Mouse (Mus musculus): ENCODE results near the gene Hoxd4.
A peak's percentile ranks its signal among the peaks of the same experiment; 100 is the strongest.

Hoxd4 gene

GRCm38 (mm10) chr2:74679596-74679971, 32.1 kb upstream of the Hoxd4 start:
- no peak for DNase-seq (ENCODE audit: low read depth)

DNA sequence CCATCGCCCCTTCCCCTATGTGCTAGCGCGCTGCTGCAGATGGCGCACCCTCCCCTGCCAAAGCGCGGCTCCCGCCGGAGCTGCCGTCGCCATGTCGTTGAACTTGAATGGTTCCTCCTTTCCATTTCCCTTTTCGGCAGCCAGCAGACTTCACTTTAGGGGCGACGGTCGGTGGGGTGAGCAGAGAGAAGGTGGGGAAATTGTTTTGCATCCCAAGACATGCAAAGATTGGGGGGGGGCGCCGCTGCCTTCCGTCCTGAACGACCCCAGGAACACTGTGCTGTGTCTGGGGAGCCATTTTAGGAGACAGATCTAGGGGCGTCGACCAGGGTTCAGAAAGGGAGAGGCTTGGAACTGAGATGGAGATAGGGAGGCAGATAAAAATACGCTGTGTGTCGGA, 31.7 kb upstream of the Hoxd4 start:
- no peak for DNase-seq (ENCODE audit: low read depth)

- DNase-seq (ENCODE audit: low read depth) = no peak
Observed at GRCm38 (mm10) chr2:74680561-74681398, 30.9 kb upstream of the Hoxd4 start.

- no peak for DNase-seq (ENCODE audit: low read depth)
Observed at GRCm38 (mm10) chr2:74681594-74682531, 29.9 kb upstream of the Hoxd4 start.

- no peak for DNase-seq (ENCODE audit: low read depth)
Observed at GRCm38 (mm10) chr2:74682796-74683195, 28.9 kb upstream of the Hoxd4 start.

DNA sequence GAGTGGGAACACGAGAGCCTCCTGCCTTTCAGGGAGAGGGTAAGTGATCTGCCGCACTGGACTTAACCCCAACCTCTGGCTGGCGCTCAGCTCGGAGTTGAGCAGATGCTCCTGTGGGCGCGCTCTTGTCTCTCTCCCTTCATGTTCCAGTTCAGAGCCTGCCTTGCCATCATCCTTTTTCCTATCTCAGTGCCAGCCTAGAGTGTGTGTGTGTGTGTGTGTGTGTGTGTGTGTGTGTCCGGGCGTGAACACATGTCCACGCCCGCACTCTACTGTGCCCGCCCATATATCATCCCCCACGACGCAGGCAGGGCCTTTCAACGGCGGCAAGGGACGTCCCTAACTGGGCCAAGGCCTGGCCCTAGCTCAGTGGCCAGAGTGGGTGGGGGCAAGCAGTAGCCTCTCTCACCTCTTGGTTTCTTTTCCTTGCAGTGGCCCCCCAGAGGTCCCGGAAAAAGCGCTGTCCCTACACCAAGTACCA, 28.2 kb upstream of the Hoxd4 start:
- no peak for DNase-seq (ENCODE audit: low read depth)

DNA sequence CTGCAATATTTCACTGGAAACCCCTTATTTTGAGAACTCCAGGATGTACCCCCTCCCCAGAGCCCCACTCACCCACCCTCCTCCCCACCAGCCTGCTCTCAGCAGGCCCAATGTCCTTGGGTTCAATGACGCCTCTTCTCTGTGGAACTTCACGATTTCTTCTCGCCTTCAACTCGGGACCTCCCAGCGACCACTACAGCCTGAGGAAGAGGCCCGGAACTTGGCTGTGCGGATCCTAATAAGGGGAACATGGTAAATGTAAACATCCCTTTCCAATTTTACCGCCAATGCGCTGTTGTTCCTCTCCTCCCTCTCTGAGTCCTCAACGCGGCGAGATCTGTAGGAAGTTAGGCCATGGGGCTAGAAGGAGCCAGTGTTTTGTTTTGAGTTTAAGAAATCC, 27.6 kb upstream of the Hoxd4 start:
- DNase-seq (ENCODE audit: low read depth) = no peak

GRCm38 (mm10) chr2:74685059-74685603, 26.6 kb upstream of the Hoxd4 start:
- no peak for DNase-seq (ENCODE audit: low read depth)

GRCm38 (mm10) chr2:74686301-74686987, 25.3 kb upstream of the Hoxd4 start:
- DNase-seq (ENCODE audit: low read depth) = peak; percentile 10

- no peak for DNase-seq (ENCODE audit: low read depth)
Observed at GRCm38 (mm10) chr2:74686988-74687697, 24.6 kb upstream of the Hoxd4 start.

DNA sequence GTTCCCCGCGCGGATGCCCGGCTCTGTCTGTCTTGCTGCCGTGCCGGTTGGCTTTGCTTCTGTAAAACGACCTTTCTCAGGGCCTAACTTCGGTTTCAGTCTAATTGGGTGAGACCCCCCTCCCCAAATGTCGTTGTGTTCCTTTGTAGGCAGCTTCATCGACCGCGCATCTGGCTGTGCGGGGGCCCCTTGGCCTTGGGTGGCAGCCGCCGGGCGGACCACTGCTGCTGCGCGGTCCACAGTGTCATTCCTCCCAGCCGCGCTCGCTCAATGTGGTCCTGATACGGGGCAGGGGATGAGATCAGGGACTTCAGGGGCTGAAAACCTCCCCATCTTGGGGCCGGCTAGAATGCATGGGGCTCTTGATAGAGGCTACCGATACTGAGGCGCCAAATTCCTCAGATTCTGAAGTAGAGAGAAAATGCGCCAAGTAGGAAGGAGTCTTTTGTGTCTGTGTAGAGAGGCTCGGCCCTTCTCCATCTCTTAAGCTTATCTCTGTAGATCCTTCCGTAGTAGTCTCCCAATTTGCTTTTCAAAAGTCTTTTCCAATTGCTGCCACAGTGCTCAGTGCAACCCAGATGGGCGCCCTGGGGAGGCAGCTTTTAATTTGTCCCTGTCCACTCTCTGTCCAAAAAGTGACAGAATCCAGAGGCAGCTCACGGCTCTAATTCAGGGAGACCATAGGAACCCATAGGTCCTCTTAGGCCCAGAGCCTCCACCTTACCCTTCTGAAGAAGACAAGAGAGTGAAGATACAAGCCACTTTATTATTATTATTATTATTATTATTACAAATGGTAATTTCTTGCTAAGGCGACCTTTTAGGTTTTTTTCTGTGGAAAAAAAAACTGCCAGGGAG, 23.8 kb upstream of the Hoxd4 start:
- DNase-seq (ENCODE audit: low read depth) = no peak

DNA sequence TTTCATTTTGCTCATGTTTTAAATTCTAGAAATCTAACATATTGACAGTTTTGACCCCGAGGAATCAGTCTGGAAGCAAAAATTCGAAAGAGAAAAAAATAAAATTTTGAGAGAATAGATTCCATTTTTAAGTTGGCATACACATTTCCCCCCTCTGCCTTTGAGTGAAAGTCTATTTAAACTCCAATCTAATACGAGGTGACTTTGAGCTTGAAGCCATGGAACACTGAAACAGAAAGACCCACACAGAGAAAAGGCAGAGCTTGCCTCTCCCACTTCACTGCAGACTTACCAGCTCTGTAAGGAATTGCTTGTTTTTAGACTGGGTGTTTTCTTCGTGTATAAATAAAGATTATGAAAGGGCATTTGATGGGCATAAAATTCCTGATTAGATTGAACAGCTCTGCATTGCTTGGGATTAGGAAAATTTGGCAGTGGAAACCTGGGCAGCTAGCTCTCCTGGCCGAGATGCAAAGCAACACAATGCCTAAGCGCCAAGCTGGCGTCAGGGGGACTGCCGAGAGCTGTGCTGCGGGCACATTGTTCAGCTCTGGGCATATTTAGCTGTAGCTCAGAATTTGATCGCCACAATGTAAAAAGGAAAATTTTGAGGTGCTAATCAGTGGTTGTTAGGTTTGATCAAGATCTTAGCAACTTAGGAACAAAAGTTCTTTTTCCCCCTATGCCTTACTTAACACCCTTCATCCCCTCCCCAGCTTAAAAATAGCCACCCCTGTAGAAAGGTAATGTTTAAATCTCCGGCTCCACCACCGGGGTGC, 22.7 kb upstream of the Hoxd4 start:
- no peak for DNase-seq (ENCODE audit: low read depth)

DNA sequence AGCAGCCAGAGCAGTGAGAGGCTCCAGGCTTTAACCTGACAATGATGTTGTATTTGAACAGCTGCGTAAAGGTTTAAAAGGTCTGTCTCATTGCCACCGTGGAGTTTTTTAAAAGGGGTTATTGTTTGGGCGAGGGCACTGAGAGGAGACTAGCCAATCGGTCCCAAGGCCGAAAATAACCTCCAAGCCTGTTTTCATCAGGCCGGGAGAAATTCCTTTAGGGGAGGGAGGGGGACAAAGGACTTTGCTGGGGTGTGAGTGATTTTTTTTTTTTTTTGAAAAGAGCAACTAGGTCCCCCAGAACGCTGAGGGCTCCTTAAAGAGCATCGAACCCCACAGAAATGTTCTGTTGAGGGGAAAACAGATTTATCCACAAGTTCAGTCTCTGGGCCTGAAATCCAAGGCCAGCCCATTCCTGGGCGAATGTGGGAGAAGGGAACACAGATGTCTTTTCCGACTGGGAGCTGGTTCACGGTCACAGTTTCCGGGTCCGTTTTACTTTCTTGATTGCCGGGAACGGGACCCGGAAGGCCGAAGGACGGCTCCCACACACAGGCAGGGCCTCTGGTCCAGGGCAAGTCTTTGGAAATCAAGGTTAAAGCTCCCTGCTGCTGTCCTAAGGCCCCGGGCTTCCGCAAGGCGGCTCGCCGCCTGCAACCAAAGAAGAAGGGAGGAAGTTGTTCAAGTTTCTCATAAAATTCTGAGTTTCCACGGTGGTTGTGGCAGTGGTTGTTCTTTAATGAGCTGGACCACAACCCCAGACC, 22.0 kb upstream of the Hoxd4 start:
- DNase-seq (ENCODE audit: low read depth) = no peak

DNA sequence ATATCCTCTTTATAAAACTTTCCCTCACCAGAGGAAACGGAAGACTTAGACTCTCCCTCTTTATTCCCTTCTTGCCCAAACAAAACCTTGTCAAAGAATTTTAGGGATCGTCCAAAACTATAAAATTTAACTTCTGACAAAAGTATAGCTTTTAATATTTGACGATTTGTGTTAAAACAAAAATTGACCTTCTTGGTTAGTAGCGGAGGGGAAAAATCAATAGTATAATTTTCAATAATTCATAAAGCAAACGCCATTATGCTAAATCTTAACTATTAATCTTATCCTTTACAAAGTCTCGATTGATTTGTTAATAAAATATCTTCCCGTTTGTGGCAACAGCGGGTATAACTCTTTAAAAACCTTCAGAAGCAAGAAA, 21.4 kb upstream of the Hoxd4 start:
- DNase-seq (ENCODE audit: low read depth) = no peak

DNA sequence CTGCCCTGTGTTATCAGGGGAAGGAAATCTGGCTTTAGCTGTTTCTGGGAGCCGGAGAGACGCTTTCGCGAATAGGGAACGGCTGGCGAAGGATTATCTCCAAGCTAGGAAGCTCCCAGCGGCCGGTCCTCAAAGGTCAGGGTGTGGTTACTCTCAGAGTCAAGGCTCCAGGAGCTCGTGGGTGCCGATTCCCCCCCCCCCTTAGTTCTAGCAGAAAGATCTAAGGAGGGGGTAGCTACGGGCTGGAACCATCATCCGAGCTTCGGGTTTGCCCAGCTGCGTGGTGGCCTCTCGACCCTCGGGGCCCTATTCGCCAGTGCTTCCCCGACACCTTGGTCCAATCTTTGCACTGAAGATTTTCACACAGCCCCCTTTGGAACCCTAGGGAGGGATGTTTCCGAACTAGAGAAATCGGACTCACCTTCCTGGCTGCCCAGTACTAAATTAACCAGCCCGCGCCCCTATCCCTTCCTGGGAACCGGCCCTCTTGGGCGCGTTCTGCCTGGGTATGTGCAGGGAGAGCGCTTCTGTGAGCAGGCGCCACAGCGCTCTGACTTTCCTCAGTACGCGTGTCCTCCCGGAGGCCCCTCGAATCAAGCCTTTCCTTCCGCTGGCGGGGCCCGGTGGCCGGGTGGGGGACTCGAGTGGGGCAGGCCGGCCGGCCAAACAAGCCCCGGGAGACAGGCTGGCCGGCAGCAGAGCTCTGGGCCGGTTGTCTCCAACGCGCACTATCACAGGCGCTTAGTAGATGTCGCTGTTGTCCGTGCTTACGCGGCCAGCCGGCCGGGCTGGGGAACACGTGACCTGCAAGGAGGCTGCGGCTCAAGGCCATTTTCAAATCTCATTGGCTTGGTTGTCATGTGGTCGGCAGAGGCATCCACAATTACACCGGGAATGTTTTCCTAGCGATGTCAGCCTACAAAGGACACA, 20.4 kb upstream of the Hoxd4 start, which contains the start of gene Hoxd10:
Gene Hoxd10, plus strand, starts transcription at position 903 of the 930 bp plus-strand sequence.
- DNase-seq (ENCODE audit: low read depth) = no peak

DNA sequence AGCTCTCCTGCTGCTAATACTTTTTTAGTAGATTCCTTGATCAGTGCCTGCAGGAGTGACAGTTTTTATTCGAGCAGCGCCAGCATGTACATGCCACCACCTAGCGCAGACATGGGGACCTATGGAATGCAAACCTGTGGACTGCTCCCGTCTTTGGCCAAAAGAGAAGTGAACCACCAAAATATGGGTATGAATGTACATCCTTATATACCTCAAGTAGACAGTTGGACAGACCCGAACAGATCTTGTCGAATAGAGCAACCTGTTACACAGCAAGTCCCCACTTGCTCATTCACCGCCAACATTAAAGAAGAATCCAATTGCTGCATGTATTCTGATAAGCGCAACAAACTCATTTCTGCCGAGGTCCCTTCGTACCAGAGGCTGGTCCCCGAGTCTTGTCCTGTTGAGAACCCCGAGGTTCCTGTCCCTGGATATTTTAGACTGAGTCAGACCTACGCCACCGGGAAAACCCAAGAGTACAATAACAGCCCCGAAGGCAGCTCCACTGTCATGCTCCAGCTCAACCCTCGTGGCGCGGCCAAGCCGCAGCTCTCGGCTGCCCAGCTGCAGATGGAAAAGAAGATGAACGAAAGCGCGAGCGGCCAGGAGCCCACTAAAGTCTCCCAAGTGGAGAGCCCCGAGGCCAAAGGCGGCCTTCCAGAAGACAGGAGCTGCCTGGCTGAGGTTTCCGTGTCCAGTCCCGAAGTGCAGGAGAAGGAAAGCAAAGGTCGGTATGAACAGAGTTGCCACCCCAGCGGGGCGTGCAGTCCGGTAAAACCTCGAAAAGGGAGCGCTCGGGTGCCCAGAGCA, 19.5 kb upstream of the Hoxd4 start:
- DNase-seq (ENCODE audit: low read depth) = no peak

Data from fibroblast of lung, adult 2 months (primary cell).